Mouse (Mus musculus) granulocyte monocyte progenitor cell, adult 5-6 weeks (primary cell): ENCODE measurements around the gene Camta1. TPM values are rescaled to one million over a fixed set of nuclear protein-coding genes. Genes with fewer than 3 reads are reported as not detected.
"Not testable (repeated sequence)": the region's sequence is repeated elsewhere in the genome, so short reads cannot be mapped to it uniquely, and the experiment has no call there.

Experiments
- ATAC-seq: replicated peaks from 2 replicates; pipeline ENCODE4 v1.8.0; 2016; ENCODE audit warnings: mild to moderate bottlenecking, moderate TSS enrichment, inconsistent platforms; ENCODE audit not compliant: poor library complexity, severe bottlenecking
- total RNA-seq, 2 experiments: library from RNA; stranded (forward) in 1 of 2; stranded (reverse) in 1 of 2; fragments of 200-712, 200-1000 nt in 1 of 2; fragments of >200 nt in 1 of 2; fragmentation: Nextera tagmentation in 1 of 2; gene quantifications; 2 replicates each; pipeline ENCODE4 v1.2.3; 2014 to 2017

Gene Camta1
- total RNA-seq, 2 experiments from 2014 or later: 31.9 to 35.5 TPM

DNA sequence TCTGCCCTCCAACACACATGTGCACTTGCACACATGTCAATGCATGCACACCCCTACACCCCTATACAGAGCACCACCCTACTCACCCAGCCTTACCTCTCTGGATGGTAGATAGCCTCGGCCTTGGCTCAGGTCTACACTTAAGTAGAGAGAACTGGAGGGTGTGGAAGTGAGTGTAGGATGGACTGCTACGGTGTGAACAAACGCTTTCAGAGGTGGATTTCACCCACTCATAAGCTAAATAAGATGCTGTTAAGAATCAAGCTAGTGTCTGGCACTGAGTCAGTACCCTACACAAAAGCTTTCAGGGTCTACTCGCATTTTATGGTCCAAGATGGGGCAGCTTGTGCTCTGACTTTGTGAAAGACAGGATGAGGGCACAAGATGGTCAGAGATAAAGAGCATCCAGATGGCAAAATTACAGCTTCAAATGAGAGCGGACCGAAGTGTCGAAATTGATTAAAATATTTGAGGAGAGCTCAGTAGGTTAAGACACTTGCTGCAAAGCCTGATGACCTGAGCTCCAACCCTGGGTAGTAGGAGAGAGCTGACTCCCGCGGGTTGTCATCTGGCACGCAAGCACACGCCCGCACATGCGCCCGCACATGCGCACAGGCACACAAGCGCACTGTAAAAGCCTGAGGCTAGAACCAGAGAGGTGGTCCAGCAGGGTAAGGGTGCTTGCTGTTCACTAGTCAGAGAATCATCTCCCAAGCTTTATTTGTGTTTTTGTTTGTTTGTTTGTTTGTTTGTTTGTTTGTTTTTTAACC, 924.2 kb downstream of the Camta1 start:
- no peak for ATAC-seq

GRCm38 (mm10) chr4:150933503-150933902, 928.2 kb downstream of the Camta1 start:
- ATAC-seq: no peak

- peak; percentile 23; the same call in 1 of the 2 replicates for ATAC-seq
Measured at GRCm38 (mm10) chr4:150927789-150928188, 933.9 kb downstream of the Camta1 start.

GRCm38 (mm10) chr4:150926924-150927705, 934.6 kb downstream of the Camta1 start:
- ATAC-seq: no peak

DNA sequence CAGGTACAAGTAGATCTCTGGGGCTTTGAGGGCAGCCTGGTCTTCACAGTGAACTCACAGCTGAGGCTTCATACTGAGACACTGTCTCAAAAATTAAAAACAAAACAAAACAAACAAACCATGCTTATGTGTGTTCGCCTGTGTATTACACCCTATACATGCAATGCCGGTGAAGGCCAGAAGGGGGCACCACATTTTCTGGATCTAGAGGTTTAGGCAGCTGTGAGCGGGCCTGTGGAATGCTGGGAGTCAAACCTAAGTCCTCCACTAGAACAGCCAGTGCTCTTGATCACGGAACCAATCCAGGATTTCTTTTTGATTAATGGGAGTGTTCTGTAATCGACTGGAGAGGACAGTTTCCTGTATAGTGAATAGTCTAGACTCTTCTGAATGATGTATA, 935.8 kb downstream of the Camta1 start:
- ATAC-seq: no peak

DNA sequence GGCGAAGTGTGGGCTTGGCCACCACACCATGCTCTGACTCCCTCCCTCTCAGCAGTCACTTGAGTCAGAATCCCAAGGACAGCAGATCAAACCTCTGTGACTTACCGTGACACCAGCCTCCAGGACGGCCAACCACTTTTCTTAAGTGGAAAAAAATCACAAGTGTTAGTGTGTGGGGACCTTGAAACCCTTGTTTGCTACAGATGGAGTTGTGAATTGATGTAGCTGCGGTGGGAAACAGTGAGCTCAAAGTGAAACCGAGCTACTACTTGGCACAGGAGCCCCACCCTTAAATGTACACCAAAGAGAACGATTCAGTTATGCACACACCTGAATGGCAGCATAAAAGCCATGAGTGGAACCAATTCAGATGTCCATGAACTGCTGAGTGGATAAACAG, 936.7 kb downstream of the Camta1 start:
- ATAC-seq: no peak

DNA sequence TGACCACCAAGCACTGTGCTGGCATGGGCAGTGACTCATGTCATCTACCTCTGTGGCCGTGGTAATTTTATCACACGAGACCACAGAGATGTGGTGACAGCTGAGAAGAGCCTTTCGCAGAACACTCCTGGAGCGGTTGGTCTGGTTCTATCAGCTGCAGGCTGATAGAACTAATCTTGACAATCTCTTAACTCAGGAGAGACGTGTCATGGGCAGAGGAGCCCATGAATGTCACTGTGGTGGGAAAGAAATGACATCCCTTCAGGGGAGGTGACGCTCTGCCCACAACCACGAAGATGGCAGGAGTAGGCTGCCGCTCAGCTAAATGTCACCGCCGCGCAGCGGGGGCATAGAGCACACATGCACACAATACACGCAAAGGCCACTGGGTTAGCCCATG, 937.4 kb downstream of the Camta1 start:
- ATAC-seq: peak; percentile 75

DNA sequence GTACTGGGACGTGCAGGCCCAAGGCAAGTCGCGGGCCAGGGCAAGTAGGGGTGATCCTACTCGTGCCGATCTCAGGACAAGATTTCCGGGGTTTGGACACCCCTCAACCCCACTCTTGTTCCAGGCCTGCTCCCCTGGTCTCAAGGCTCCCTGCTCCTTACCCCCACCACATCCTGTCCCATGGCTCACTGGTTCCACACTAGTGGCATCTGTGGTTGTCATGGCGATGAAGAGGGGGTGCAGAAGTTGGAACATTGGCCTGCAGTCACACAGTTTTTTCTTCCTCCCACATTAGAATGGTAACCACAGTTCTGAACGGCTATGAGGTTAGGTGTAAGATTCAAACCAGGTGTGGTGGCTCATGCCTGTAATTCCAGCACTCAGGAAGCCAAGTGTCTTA, 940.5 kb downstream of the Camta1 start:
- ATAC-seq: no peak

- no peak for ATAC-seq
Measured at GRCm38 (mm10) chr4:150917336-150918027, 944.2 kb downstream of the Camta1 start.

DNA sequence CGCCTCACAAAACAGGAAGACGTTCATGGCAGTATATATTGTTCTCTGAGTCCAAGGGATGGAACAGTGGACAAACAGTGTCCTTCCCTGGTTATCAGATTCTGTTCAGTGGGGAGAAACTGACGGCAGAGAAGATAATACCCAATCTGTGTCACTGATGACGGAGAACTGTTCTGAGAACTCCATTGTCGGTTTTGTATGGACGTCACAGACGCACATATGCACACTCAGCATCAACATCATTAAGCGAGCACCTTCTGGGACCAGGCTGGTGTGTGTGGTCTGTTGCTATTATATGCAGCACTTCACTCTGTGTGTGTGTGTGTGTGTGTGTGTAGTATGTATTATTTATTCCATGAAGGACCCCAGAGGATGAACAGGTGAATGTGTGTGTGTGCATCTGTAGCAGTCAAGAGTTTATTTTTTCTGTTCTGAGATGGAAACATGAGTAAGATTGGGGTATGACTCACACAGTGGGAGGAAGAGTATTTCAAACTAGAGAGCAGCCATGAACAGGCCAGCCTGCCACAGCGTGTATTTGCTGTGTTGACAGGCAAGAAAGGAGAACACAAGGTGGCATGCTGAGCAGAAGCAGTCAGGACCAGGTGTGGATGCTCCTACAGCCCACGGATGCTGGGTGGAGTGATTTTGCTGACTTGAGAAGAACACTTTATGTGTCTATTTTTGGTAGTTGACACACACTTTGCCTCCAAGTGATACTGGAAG, 946.3 kb downstream of the Camta1 start:
- ATAC-seq: no peak

- ATAC-seq: peak; percentile 78
Measured at GRCm38 (mm10) chr4:150914290-150914733, 947.4 kb downstream of the Camta1 start, which contains the start of the genes Park7 and Tnfrsf9. Park7 (minus strand) TSS chr4:150914437. Tnfrsf9 (plus strand) TSS chr4:150914562.

GRCm38 (mm10) chr4:150913743-150914142, 947.9 kb downstream of the Camta1 start:
- ATAC-seq: no peak

DNA sequence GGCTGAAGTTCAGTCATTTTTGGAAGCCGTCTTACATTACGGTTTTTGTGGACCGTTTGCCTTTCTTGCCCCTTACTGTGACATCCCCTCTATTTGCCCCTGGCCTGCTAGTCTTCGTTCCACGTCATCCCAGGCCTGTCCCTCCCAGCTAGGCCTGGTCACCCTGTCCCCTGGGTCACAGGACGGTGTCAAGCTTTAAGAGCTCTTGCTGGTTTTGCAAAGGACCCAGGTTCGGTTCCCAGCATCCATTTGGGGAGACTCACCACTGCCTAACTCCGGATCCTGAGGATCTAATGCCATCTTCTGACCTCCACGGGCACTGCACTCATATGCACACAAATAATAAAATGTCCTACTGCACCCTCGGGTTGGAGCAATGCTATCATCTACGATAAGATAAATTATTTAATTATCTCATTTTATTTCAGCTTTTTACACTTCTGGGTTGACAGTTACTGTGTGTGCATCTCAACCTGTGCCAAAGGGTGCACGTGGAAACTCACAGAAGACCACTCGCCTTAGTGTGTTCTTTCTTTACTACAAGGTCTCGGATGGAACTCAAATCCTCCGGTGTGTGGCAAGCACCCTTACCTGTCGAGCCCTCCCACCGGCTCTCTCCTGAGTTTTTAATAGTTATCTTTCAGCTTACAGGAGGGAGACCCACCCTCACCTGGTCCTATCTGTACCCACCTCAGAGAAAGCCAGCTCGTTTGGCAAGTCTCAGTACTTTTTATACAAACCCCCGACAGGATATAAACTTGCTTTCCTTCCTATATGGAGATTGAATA, 951.3 kb downstream of the Camta1 start:
- ATAC-seq: no peak

DNA sequence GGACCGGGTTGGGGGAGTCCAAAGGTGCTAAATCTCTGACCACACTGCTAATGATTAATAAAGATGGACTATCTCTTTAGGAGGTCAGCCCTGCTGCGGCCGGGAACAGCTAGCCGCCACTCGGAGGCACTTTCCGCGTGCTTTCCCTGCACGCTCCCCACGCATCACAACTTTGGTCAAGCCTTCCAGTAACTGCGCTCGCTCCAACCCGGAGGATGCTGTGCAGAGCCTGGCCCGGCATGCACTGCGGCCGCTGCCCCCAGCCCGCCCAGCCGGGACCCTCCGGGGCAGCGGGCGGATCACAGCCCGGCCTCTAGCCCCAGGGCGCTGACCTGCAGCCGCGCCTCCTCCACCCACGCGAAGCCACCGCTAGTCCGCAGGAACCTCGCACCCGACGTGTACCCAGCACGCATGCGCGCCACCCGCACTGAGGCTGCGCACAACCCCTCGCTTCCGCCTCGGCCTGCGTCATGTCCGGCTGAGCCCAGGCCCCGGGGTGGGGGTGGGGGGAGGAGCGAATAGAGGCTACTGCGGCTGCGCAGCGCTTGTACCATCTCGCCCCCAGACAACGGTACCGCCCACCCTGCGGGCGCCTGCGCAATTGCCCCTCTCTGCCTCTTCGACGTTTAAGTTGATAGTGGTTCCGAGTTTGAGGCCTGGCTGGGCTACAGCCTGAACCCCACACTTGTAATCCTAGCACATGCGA, 952.1 kb downstream of the Camta1 start:
- peak; percentile 77 for ATAC-seq

DNA sequence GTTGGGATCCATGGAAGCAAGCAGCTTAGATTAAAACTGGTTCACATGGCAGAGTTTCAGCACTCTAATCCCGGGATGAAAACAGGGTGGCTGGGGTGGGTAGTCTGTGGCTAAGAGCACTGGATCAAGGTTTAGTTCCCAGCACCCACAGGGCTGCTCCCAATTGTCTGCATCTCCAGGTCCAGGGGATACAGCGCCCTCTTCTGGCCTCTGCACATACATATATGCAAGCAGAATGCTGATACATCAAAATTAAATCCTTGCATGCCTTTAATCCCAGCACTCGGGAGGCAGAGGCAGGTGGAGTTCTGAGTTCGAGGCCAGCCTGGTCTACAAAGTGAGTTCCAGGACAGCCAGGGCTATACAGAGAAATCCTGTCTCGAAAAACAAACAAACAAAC, 953.2 kb downstream of the Camta1 start:
- ATAC-seq: not testable (repeated sequence)

- no peak for ATAC-seq
Measured at GRCm38 (mm10) chr4:150907099-150907498, 954.6 kb downstream of the Camta1 start.

DNA sequence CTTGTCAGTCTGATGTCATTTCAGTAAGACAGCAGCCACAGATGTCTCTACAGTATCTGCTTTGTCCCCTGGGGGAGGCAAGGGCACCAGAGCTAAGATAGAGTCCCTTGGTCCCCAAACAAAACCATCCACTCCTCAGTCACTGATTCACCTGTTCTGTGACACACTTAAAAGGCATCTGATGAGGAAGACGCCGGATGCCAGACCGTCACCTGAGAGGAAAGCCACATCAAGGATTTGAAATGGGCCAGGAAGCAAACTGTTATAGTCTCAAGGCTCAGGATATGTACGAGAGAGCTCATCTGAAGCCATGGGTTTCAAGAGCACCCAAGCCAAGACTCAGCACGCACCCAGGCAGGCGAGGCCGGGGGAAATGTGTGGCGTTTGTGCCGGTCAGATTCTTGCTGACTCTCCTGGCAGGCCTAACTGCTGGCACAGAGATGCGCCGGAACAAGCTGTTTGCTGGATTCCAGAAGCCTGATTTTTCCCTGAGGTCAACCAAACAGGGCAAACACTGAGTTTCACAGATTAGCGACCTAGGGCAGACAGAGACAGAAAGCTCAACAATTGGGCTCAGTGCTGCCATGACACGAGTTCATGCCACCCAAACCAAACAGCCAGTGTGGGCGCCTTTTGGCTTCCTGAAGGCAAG, 958.5 kb downstream of the Camta1 start:
- no peak for ATAC-seq

- ATAC-seq: 0 out of 2 replicates have a peak, but pooled peaks have one; percentile 2
Measured at GRCm38 (mm10) chr4:150902062-150902461, 959.6 kb downstream of the Camta1 start.
